Mouse (Mus musculus): ENCODE data around the gene Msi2. TPM values are rescaled to one million over a fixed set of nuclear protein-coding genes. Genes with fewer than 3 reads are reported as not detected.

Gene Msi2
- total and polyA plus RNA-seq, 2 experiments from 2014 or later, result 26.9 to 133 TPM

DNA sequence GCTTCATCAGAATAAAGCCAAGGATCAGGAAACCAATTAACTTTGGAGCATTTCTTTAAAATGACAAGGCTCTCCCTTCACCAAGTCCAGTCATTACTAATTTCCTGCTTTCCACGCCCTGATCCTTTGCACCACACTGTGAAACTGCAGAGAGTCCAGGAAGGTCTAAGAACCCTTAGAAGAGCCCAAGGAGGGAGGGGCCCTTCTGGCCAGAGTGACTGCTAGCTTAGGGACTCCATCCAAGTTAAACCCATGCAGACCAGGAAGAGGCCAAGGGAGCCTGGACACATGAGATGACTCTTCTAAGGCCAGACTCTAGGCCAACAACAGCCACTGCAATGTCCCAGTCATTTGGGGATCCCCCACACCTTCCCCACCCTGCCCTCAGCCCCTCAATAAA lies 83.7 kb downstream of the Msi2 start:
- WGBS, result 45% methylated on average over 1 of the region's 1 CpGs
- Histone ChIP-seq H3K27ac (ENCODE audit: low read depth, low read length) (no peak overlapping the region), H3K9ac (replicated peaks; ENCODE audit: low read length, poor library complexity, severe bottlenecking) (no peak overlapping the region), H3K4me1 (ENCODE audit: insufficient read depth, low read length) (peaks cover 5% of the 10 kb centered on the region; the same call in 1 of the 2 replicates), H3K9me3 (ENCODE audit: low read length) (no peaks in the 10 kb centered on the region), H3K27me3 (ENCODE audit: insufficient read depth, low read length) (no peaks in the 10 kb centered on the region), H3K4me2 (ENCODE audit: low read depth, low read length, poor library complexity, severe bottlenecking) (no peak overlapping the region), H3K4me3 (ENCODE audit: low read depth, low read length) (no peak overlapping the region), H3K36me3 (ENCODE audit: insufficient read depth, low read length) (no peaks in the 10 kb centered on the region)
- no peak for ATAC-seq (ENCODE audit: low FRiP score)
- no peak for TF ChIP-seq CTCF (IDR thresholded peaks at IDR 0.05)
- DNase-seq (ENCODE audit: low spot score), result no peak

DNA sequence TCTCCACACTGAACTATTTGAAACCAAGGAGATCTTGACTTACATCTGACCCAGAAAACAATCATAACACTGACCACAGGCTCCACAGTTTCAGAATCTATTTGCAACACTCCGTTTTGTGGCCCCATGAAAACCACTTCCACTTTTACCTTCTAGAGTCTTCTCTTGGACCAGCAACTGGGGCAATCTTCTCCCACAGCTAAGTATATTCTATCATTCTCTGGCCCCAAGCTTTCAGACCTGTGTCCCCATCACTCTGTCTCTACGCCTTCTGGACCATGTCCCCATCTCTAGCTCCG lies 86.4 kb downstream of the Msi2 start:
- ATAC-seq (ENCODE audit: low FRiP score), result no peak
- 91% methylated on average over 3 of the region's 3 CpGs for WGBS
- Histone ChIP-seq H3K4me3 (ENCODE audit: low read depth, low read length) (no peak overlapping the region), H3K36me3 (ENCODE audit: insufficient read depth, low read length) (no peaks in the 10 kb centered on the region), H3K9ac (replicated peaks; ENCODE audit: low read length, poor library complexity, severe bottlenecking) (no peak overlapping the region), H3K27ac (ENCODE audit: low read depth, low read length) (no peak overlapping the region), H3K4me2 (ENCODE audit: low read depth, low read length, poor library complexity, severe bottlenecking) (no peak overlapping the region), H3K27me3 (ENCODE audit: insufficient read depth, low read length) (no peaks in the 10 kb centered on the region), H3K9me3 (ENCODE audit: low read length) (no peaks in the 10 kb centered on the region), H3K4me1 (ENCODE audit: insufficient read depth, low read length) (peaks cover 5% of the 10 kb centered on the region; the same call in 1 of the 2 replicates)
- DNase-seq (ENCODE audit: low spot score), result no peak
- TF ChIP-seq CTCF (IDR thresholded peaks at IDR 0.05), result no peak

DNA sequence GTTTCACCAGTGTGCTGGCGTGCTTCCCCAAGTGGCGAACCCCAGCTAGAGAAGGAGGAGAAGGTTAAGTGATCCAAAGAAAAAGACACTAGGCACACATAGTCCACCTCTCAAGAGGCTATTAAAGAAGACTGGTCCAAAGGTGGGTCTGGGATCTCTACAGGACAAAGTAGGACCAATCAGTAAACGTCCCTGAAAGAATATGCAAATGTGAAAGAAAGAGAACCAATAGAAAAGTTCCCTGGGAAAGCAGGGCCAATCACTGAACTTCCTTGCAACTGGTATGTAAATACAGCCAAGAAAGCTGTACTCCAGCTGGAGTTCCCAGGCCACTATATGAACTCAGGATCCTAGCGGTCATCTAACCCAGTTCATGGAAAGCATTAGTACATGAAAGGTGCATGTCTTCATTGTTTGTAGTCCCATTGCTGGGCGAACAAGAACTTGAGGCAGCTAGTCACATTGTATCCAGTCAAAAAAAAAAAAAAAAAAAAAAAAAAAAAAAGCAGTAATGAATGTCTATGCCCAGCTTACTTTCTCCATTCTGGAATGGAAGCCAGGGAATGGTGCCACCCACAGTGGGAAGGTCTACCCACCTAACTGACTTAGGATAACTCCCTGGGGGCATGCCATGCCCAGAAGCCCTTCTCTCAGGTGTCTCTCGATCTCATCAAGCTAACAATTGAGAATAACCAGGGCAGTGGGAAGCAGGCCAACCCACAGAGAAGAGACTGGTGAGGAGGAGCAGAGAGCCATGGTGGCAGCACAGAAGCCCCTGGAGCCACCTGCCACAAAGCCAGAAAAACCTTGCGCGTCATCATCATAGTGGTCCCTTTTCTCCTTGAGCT lies 87.0 kb downstream of the Msi2 start:
- H3K27ac ChIP-seq (ENCODE audit: low read depth, low read length), result no peak overlapping the region
- DNase-seq (ENCODE audit: low spot score) (no peak), ATAC-seq (ENCODE audit: low FRiP score) (no peak)
- H3K4me1 ChIP-seq (ENCODE audit: insufficient read depth, low read length), result peaks cover 10% of the 10 kb centered on the region; the same call in 1 of the 2 replicates
- no peaks in the 10 kb centered on the region for H3K9me3 ChIP-seq (ENCODE audit: low read length)
- H3K9ac ChIP-seq (replicated peaks; ENCODE audit: low read length, poor library complexity, severe bottlenecking), result no peak overlapping the region
- no peak for TF ChIP-seq CTCF (IDR thresholded peaks at IDR 0.05)
- no peak overlapping the region for H3K4me2 ChIP-seq (ENCODE audit: low read depth, low read length, poor library complexity, severe bottlenecking)
- H3K27me3 ChIP-seq (ENCODE audit: insufficient read depth, low read length), result no peaks in the 10 kb centered on the region
- H3K4me3 ChIP-seq (ENCODE audit: low read depth, low read length), result no peak overlapping the region
- WGBS, result 84% methylated on average over 8 of the region's 8 CpGs
- no peaks in the 10 kb centered on the region for H3K36me3 ChIP-seq (ENCODE audit: insufficient read depth, low read length)

DNA sequence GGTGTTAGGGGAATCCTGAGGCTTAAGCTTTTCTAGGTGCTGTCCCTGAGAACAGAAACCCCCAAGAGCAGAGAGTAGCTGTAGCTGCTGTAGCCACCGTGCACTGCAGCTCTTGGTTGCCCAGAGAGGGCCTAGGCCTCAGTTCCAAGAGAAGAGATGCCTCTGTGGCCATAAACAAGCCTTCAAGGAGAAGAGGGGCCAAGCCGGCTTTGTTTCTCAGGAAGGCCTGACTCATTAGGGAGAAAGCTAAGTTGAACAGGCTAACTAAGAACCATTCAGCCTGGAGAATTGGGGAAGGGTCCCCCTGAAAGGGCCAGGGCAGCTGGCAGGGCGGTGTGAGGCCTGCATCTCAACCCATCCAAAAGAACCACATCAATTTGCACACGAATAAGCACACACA lies 88.7 kb downstream of the Msi2 start:
- Histone ChIP-seq H3K27me3 (ENCODE audit: insufficient read depth, low read length) (no peaks in the 10 kb centered on the region), H3K9me3 (ENCODE audit: low read length) (no peaks in the 10 kb centered on the region), H3K4me2 (ENCODE audit: low read depth, low read length, poor library complexity, severe bottlenecking) (no peak overlapping the region), H3K27ac (ENCODE audit: low read depth, low read length) (peak overlapping the region; percentile 44), H3K4me3 (ENCODE audit: low read depth, low read length) (no peak overlapping the region), H3K9ac (replicated peaks; ENCODE audit: low read length, poor library complexity, severe bottlenecking) (no peak overlapping the region), H3K36me3 (ENCODE audit: insufficient read depth, low read length) (no peaks in the 10 kb centered on the region), H3K4me1 (ENCODE audit: insufficient read depth, low read length) (peaks cover 10% of the 10 kb centered on the region; the same call in 1 of the 2 replicates)
- DNase-seq (ENCODE audit: low spot score) (no peak), ATAC-seq (ENCODE audit: low FRiP score) (no peak)
- no peak for TF ChIP-seq CTCF (IDR thresholded peaks at IDR 0.05)
- WGBS, result 30% methylated on average over 4 of the region's 4 CpGs

DNA sequence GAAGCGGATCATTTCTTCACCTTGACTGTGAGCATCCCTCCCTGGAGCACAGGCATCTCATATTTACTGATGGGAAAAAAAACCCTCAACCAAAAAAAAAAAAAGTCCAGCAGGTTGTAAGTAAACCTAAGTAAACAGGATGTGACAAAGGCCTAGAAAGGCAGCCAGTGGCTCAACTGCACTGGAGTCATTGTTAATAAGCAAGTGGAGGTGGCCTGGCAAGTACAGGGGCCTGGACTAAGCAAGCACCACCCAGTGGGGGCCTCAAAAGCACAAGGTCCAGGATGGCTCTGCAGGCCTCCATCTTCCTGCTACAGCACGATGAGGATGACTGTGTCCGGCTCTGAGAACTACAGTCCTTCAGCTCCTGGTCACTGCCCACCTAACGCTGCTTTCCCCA lies 89.1 kb downstream of the Msi2 start:
- Histone ChIP-seq H3K4me2 (ENCODE audit: low read depth, low read length, poor library complexity, severe bottlenecking) (no peak overlapping the region), H3K4me1 (ENCODE audit: insufficient read depth, low read length) (0 out of 2 replicates have a peak, but pooled peaks cover 9% of the 10 kb centered on the region), H3K27me3 (ENCODE audit: insufficient read depth, low read length) (no peaks in the 10 kb centered on the region), H3K9me3 (ENCODE audit: low read length) (no peaks in the 10 kb centered on the region), H3K27ac (ENCODE audit: low read depth, low read length) (peak overlapping the region; percentile 44), H3K36me3 (ENCODE audit: insufficient read depth, low read length) (no peaks in the 10 kb centered on the region), H3K4me3 (ENCODE audit: low read depth, low read length) (no peak overlapping the region), H3K9ac (replicated peaks; ENCODE audit: low read length, poor library complexity, severe bottlenecking) (no peak overlapping the region)
- 67% methylated on average over 4 of the region's 4 CpGs for WGBS
- no peak for TF ChIP-seq CTCF (IDR thresholded peaks at IDR 0.05)
- ATAC-seq (ENCODE audit: low FRiP score) (no peak), DNase-seq (ENCODE audit: low spot score) (no peak)

DNA sequence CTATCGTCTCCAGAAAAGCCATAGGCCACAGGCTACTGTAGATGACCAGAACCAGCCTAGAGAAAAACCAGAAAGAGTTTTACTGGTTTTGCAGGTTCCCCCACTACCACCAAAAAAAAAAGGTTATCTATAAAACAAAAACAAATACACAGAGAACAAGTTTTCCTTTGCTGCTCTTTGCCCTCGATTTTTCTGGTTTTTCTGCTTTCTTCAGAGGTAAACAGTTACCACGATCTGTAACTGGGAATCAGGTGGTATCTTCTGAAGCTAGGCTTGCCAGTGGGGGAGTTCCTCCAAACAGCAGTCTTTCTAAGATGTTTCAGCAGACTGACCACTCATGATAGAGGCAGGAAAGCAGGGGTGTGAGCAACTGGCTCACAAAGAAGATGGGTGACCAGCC lies 89.6 kb downstream of the Msi2 start:
- TF ChIP-seq CTCF (IDR thresholded peaks at IDR 0.05), result no peak
- H3K27me3 ChIP-seq (ENCODE audit: insufficient read depth, low read length), result no peaks in the 10 kb centered on the region
- no peaks in the 10 kb centered on the region for H3K36me3 ChIP-seq (ENCODE audit: insufficient read depth, low read length)
- no peak for DNase-seq (ENCODE audit: low spot score)
- no peak overlapping the region for H3K4me2 ChIP-seq (ENCODE audit: low read depth, low read length, poor library complexity, severe bottlenecking)
- WGBS, result 73% methylated on average over 3 of the region's 3 CpGs
- 0 out of 2 replicates have a peak, but pooled peaks cover 9% of the 10 kb centered on the region for H3K4me1 ChIP-seq (ENCODE audit: insufficient read depth, low read length)
- H3K9ac ChIP-seq (replicated peaks; ENCODE audit: low read length, poor library complexity, severe bottlenecking), result no peak overlapping the region
- no peak for ATAC-seq (ENCODE audit: low FRiP score)
- H3K9me3 ChIP-seq (ENCODE audit: low read length), result no peaks in the 10 kb centered on the region
- H3K27ac ChIP-seq (ENCODE audit: low read depth, low read length), result peak overlapping the region; percentile 44
- H3K4me3 ChIP-seq (ENCODE audit: low read depth, low read length), result no peak overlapping the region
